Mouse (Mus musculus) activated CD4-positive, CD25-positive, alpha-beta regulatory T cell, adult 4 months (primary cell): ENCODE data around the gene Mlxip. TPM values are rescaled to one million over a fixed set of nuclear protein-coding genes. Genes with fewer than 3 reads are reported as not detected.

ENCODE experiments used
- ATAC-seq: one replicate; pipeline ENCODE4 v1.8.0; 2017
- polyA plus RNA-seq, 2 experiments: library from polyadenylated mRNA; unstranded; fragments of 100-300 nt; shearing (Covaris generic); gene quantifications; one replicate each; pipeline ENCODE4 v1.2.1; 2017

The Mlxip gene
- polyA plus RNA-seq, 2 experiments from 2014 or later, result 14.7 to 17.5 TPM

DNA sequence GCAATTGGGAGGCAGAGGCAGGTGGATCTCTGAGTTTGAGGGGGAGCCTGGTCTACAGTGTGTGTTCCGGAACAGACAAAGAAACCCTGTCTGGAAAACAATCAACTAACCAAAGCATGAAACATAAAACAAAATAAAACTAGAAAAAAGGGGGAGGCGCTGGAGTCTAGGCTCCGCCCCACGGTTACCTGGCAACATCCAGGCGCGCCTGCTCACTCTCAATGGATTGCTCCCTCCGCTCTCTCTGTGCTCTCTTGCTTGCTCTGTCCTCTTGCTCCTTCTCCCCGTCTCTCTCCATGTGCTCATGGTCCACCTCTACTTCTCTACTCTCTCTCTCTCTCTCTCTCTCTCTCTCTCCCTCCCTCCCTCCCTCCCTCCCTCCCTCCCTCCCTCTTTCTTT is 11.9 kb upstream of the Mlxip start:
- ATAC-seq, result no peak

DNA sequence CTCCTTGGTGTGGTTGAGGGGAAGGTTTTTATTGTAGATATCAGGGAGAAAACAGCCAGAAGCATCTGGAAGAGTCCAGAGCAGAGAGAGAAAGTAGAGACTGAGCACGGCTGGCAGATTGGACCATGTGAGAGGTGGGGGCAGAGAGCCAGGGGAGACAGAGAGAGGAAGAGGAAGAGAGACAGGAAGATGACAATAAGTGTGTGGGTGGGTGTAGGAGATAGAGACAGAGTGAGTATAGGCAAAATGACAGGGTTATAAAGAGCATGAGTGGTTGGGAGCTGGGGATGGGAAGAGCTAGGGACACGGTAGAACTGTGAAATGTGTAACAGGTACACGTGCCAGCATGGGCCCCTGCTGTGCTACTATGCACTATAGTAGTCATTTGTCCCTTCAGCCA is 6.1 kb upstream of the Mlxip start:
- ATAC-seq, result no peak

- ATAC-seq, result no peak
These were observed 3.8 kb upstream of the Mlxip start for GRCm38 (mm10) chr5:123390536-123391441.

DNA sequence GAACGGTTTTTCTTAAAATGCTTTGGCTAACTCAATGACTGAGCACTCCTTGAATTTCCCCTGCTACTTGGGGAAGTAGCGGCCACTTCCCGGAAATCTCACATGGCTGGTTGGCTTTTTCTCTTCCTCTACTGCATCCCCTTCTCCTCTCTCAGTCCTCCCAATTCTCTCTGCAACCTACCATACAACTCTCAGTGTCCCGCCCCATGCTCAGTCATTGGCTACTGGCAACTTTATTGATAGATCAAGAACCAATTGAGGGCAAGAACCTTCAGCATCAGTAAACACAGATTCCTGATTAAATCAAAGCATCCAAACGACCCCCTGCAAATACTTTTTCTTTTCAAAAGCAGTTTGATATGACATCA is 3.2 kb upstream of the Mlxip start:
- no peak for ATAC-seq

DNA sequence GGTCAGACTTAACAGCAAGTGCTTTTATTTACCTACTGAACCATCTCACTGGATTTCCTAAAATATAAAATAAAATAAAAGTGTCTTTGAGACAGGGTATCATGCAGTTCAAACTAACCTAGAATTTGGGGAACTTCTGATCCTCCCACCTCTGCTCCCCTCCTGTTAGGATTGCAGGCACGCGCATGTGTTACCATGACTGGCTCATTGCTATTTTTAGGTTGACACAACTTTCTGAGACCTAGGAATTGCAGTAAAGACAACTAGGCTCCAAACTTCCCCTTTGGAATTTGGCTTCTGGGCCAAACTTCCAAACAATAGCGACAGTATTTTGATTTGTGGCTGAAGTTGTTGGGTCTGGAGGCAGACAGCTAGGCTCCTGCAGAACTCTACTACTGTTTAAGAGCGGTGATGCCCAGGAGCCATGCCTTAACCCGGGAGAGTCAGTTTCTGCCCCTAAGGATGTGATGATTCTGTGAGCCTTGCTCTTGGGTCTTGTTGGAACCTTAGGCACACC is 754 bp upstream of the Mlxip start:
- no peak for ATAC-seq

- ATAC-seq, result no peak
These were observed 621 bp downstream of the Mlxip start for GRCm38 (mm10) chr5:123394957-123395881.

DNA sequence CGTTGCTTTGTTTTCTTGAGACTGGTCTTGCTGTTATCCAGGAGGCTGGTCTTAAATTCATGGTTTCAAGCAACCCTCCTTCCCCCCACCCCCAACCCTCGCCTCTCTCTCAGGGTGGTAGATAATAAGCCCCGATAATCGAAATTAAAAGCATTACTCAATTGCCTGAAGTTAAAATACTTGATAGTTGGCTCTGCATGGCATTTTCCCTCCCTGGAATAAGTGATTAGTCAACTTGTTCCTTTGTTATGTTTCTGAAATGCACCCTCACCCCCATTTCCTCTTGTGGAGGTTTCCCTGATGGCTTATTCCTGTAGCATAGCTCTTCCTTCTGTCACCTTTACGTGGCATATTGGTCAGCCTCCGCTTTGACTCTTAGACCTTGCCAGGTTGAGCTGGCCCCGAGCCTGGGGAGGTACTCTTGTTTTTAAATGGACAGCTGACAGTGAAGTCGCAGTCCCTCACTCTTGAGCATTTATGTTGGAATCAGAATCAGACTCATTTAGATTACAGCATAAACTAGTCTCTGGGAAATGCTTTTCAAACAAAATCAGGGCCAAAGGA is 2.4 kb downstream of the Mlxip start:
- ATAC-seq, result no peak

DNA sequence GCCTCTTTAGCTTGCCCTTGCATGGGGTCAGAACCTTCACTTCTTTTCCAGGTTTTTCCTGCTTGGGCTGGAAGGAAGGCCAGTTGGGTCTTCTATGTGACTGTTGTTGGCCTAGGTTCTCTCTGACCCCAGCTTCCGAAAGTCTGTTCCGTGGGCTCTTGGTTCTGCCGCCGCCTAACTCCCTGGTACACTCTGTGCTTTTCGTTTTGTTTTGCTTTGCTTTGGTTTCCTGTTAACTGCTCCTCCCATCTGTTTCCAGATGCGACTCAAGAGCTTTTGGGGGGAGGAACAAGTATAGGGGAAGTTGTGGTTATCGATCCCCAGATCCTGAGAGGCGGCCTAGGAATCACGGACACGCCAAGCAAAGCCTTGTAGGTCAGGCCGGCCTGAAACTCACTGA is 3.2 kb downstream of the Mlxip start:
- ATAC-seq, result no peak

DNA sequence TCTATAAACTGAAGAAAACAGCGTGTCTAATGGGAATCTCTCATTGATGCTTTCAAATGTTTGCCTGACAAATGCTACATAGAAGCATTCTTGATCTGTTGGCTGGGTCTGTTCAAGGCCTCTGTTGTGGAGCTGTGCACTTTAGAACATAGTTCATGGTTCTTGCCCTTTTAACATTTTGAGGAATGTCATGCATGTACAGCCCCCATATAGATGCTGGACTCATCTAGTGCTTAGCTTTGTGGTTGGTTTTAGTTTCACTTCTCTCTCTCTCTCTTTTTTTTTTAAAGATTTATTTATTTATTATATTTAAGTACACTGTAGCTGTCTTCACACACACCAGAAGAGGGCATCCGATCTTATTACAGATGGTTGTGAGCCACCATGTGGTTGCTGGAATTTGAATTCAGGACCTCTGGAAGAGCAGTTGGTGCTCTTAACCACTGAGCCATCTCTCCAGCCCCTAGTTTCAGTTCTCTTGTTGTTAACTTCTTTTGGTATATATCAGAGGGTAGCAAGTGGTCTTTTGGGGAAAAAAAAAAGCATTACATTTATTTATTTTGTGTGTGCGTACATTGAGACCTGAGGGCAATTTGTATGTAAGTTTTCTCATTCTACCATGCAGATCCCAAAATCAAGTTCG is 4.4 kb downstream of the Mlxip start:
- ATAC-seq, result no peak

- no peak for ATAC-seq
These were observed 9.9 kb downstream of the Mlxip start for GRCm38 (mm10) chr5:123404480-123404879.

DNA sequence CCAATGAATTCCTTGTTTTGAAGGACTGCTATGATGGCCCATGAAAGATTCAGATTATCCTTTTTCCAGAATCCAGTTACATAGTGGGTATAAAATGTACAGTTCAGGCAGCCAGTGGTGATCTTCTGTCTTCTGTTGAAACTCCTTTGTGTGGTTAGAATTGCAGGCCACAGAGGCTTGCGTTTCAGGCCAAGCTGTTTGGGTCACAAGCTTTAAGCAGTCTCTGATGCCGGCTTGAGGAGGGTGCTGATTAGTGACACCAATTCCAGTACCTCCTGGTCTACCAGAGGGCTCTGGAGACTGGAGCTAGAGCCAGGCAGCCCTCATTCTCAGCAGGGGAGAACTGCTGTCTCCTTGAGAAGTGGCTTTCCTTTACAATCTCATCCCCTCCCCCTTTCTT is 12.4 kb downstream of the Mlxip start:
- no peak for ATAC-seq

- no peak for ATAC-seq
These were observed 13.6 kb downstream of the Mlxip start for GRCm38 (mm10) chr5:123408176-123408575.

- no peak for ATAC-seq
These were observed 17.6 kb downstream of the Mlxip start for GRCm38 (mm10) chr5:123412193-123412592.

- ATAC-seq, result no peak
These were observed 19.3 kb downstream of the Mlxip start for GRCm38 (mm10) chr5:123413866-123414363.

GRCm38 (mm10) chr5:123416149-123416548 is 21.6 kb downstream of the Mlxip start:
- no peak for ATAC-seq

DNA sequence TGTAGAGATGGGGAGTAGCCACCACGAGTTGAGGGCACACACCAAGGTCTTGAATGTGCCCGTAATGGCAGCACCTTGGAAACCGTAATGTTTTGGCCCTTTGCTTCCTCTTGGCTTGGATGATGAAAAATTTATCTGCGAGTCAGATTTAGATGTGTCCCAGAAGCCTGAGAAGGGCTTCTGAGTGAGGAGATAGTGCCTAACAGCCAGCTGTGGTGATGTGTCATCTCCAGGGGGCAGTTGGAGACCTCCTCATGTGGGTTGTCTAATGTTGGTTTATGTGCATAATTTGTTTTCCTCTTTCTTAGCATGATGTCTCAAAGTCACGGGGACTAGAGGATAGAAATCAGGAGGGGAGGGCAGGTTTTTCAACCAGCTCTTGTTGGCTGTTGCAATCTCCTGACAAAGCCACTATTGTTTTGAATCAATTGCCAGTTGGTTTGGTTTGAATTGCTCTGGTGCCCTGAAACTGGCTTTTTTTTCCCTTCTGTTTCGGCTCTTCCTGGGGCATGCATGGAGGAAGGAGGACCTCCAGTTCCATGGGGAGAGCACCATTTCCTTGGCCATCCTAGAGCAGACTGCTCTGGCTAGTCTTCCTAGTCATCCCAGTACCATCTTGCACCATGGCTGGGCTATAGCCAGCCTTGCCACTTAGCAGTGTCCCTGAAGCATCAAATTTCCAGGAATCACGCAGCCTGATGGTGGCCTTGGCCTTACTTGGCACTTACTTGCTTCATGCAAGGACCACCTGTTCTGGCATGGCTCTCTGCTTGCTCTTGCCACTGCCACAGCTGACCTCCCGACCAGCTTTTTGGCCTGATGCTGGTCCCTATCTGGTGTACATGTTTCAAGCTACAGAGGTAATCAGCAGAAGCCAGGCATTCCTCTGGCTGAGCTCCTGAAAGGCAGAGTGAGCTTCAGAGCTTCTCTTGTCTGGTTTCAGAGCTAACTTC is 22.2 kb downstream of the Mlxip start:
- no peak for ATAC-seq

DNA sequence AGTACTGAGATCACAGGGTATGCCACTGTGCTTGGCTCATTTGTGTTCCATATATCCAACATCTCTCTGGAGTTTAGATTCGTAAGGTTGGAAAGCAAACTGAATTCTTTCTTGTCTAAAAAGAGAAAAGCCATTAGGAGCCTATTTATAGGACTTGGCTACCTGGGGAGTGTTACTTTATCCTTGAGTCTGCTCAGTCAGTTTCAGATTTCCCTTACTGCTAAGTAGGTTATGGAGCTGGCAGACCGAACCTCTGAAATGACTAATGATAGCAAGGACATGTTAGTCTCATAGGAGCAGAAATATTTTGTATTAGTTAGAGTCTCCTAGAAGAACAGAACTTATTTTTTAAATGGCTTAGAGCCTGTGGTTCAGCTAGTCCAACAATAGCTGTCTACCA is 29.3 kb downstream of the Mlxip start:
- ATAC-seq, result no peak

DNA sequence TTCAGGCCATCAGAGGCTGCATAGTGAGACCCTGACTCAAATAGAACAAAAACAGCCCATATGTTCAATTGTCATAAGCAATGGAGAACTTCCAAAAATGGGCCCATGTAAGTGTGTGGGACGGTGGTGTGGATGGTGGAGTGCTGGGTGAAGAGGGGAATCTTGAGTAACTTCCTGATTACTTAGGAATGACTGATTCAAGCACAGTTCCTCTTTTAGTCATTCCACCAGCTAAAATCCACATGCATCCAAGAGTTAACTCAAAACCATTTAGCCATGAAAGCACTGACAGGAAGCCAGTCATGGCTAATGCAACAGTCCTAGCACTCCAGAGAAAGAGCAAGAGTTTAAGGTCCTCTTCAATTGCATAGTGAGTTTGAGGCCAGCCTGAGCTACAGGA is 33.0 kb downstream of the Mlxip start:
- ATAC-seq, result no peak

DNA sequence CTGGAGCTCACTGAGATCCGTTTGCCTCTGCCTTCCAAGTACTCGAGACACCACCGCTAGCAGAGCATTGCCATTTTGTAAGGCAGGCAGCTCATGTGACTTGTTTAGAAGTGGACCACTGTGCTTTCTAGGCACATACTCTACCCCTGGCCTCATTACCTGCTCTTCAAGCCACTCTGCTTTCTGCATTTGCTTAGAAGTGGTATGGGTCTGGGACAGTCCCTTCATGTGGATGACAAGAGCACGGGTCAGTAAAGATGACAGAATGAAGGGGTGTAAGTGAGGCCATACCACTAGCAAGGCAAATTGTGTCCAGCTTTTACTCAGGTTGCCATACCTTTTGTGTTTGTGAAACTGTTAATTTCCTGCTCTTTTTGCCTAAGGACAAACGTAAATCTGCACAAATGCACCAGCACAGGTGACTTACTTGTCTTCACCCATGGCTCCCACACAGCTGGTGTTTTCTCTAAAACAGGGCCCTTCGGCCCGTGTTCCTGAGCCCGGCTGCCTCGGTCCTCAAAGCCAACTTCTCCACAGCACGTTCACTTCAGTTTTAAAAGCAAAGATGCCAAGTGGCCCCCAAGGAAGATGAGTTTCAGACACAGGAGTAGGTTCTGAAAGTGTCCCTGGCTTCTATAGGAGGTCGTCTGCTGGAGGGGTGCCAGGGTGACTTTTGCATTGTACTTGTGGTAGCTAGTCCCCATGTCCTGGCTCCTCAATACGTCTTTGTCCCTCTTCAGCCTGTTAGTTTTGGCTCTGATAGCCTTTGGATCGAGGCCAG is 37.1 kb downstream of the Mlxip start:
- no peak for ATAC-seq

DNA sequence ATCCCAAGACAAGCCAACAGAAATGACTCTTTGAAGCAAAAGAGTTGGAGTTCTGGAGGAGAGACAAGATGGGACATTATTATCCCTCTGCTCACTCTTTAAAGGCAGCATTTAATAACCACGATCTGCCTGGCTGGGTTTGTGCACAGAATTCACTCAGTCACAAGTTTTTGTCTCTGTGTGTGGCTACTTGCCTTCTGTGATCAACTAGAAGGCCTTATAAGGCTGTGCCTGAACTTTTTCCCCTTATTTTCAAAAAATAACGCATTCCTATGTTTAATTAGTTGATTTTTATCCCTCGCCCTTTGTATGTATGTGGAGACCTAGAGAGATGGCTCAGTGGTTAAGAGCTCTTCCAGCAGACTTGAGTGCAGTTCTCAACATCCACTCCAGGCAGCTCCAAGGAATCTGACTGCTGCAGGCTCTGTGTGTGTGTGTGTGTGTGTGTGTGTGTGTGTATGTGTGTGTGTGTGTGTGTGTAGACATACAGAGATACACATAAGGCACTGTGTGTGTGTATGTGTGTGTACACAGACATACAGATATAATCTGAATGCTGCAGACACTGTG is 37.8 kb downstream of the Mlxip start:
- ATAC-seq, result no peak
